Mouse (Mus musculus) lung, embryonic 16.5 days (tissue): Measurements from ENCODE around the gene Nkx2-4. TPM values are rescaled to one million over a fixed set of nuclear protein-coding genes. Genes with fewer than 3 reads are reported as not detected.

Experiments used
- ATAC-seq: fragments of 200-750 bp; cut with Nextera tagmentation; 2 replicates; pipeline ENCODE4 v1.8.0; 2017; ENCODE audit warnings: low read depth, mild to moderate bottlenecking, moderate library complexity
- H3K27ac ChIP-seq: fragments of 300-500 bp; sonication (generic); 2 replicates; pipeline ENCODE4 v1.5.1; 2014; ENCODE audit warnings: mild to moderate bottlenecking, control low read depth, low read length
- H3K27me3 ChIP-seq: fragments of 300-500 bp; sonication (generic); 2 replicates; pipeline ENCODE4 v1.6.1; 2014; ENCODE audit warnings: low read depth, low read length, mixed read lengths; ENCODE audit not compliant: control insufficient read depth, insufficient read depth
- H3K36me3 ChIP-seq: fragments of 300-500 bp; sonication (generic); 2 replicates; pipeline ENCODE4 v1.6.1; 2014; ENCODE audit warnings: low read length; ENCODE audit not compliant: control insufficient read depth, insufficient read depth
- H3K4me1 ChIP-seq: fragments of 300-500 bp; sonication (generic); replicated peaks from 2 replicates; pipeline ENCODE4 v1.6.1; 2014; ENCODE audit warnings: low read length, mixed read lengths; ENCODE audit not compliant: control insufficient read depth, insufficient read depth
- H3K4me2 ChIP-seq: fragments of 300-500 bp; sonication (generic); 2 replicates; pipeline ENCODE4 v1.6.1; 2014; ENCODE audit warnings: low read depth, low read length, control low read depth
- H3K4me3 ChIP-seq: fragments of 300-500 bp; sonication (generic); 2 replicates; pipeline ENCODE4 v1.5.1; 2014; ENCODE audit warnings: mild to moderate bottlenecking, low read length, control low read depth
- H3K9ac ChIP-seq: fragments of 300-500 bp; sonication (generic); 2 replicates; pipeline ENCODE4 v1.6.1; 2014; ENCODE audit warnings: low read length, control low read depth
- H3K9me3 ChIP-seq: fragments of 300-500 bp; sonication (generic); 2 replicates; pipeline ENCODE4 v1.6.1; 2016; ENCODE audit warnings: low read length; ENCODE audit not compliant: control insufficient read depth
- WGBS: fragments of 180-500 bp; shearing (Covaris S2); extraction: QIAGEN DNeasy Blood & Tissue Kit; methylation state at CpG from one replicate; pipeline ENCODE4 v1.1.7; 2014; 5-methylcytosine and 5-hydroxymethylcytosine counted together
- polyA plus RNA-seq: library from polyadenylated mRNA; unstranded; fragments of >200 nt; fragmentation: Nextera tagmentation; extraction: Ambion mirVana; gene quantifications from 2 replicates; pipeline ENCODE4 v1.2.1, GENCODE M21; 2015

Nkx2-4 gene
- polyA plus RNA-seq, 1 experiment from 2014 or later: not detected

GRCm38 (mm10) chr2:147074399-147074798, 10.8 kb downstream of the Nkx2-4 start:
- no peak overlapping the region for H3K4me3 ChIP-seq
- H3K36me3 ChIP-seq: peaks cover 9% of the 10 kb centered on the region; the same call in 1 of the 2 replicates
- no peaks in the 10 kb centered on the region for H3K4me1 ChIP-seq
- no peak overlapping the region for H3K4me2 ChIP-seq
- WGBS: 93% methylated on average over 4 of the region's 4 CpGs
- H3K9me3 ChIP-seq: no peaks in the 10 kb centered on the region
- H3K27me3 ChIP-seq: no peaks in the 10 kb centered on the region
- H3K27ac ChIP-seq: no peak overlapping the region
- no peak overlapping the region for H3K9ac ChIP-seq
- no peak for ATAC-seq

- ATAC-seq: no peak
Measured at GRCm38 (mm10) chr2:147073962-147074361, 11.3 kb downstream of the Nkx2-4 start.

GRCm38 (mm10) chr2:147070305-147070704, 14.9 kb downstream of the Nkx2-4 start:
- Histone ChIP-seq H3K27ac (no peak overlapping the region), H3K9ac (no peak overlapping the region), H3K27me3 (no peaks in the 10 kb centered on the region), H3K4me3 (no peak overlapping the region), H3K4me1 (no peaks in the 10 kb centered on the region), H3K9me3 (no peaks in the 10 kb centered on the region), H3K36me3 (peaks cover 8% of the 10 kb centered on the region; the same call in 1 of the 2 replicates), H3K4me2 (no peak overlapping the region)
- 95% methylated on average over 1 of the region's 1 CpGs for WGBS
- ATAC-seq: no peak

More at GRCm38 (mm10) chr2:147073962-147074361, 11.3 kb downstream of the Nkx2-4 start:
- H3K27me3 ChIP-seq: no peaks in the 10 kb centered on the region
- no peak overlapping the region for H3K4me2 ChIP-seq
- H3K36me3 ChIP-seq: peaks cover 12% of the 10 kb centered on the region; the same call in 1 of the 2 replicates
- H3K4me3 ChIP-seq: no peak overlapping the region
- no peak overlapping the region for H3K9ac ChIP-seq
- 80% methylated on average over 2 of the region's 2 CpGs for WGBS
- H3K9me3 ChIP-seq: no peaks in the 10 kb centered on the region
- H3K4me1 ChIP-seq: no peaks in the 10 kb centered on the region
- no peak overlapping the region for H3K27ac ChIP-seq

- H3K4me2 ChIP-seq: no peak overlapping the region
- H3K27me3 ChIP-seq: no peaks in the 10 kb centered on the region
- peaks cover 10% of the 10 kb centered on the region for H3K36me3 ChIP-seq
- H3K4me1 ChIP-seq: no peaks in the 10 kb centered on the region
- no peak overlapping the region for H3K27ac ChIP-seq
- no peak overlapping the region for H3K9ac ChIP-seq
- 81% methylated on average over 1 of the region's 1 CpGs for WGBS
- H3K4me3 ChIP-seq: no peak overlapping the region
- no peak for ATAC-seq
- H3K9me3 ChIP-seq: no peaks in the 10 kb centered on the region
Measured at GRCm38 (mm10) chr2:147069077-147069476, 16.2 kb downstream of the Nkx2-4 start.

- 94% methylated on average over 1 of the region's 1 CpGs for WGBS
- peaks cover 10% of the 10 kb centered on the region for H3K36me3 ChIP-seq
Measured at GRCm38 (mm10) chr2:147067480-147068246, 17.6 kb downstream of the Nkx2-4 start.

GRCm38 (mm10) chr2:147053229-147053892, 31.9 kb downstream of the Nkx2-4 start:
- H3K9ac ChIP-seq: no peak overlapping the region
- H3K36me3 ChIP-seq: peaks cover 24% of the 10 kb centered on the region
- ATAC-seq: no peak
- H3K27me3 ChIP-seq: no peaks in the 10 kb centered on the region
- no peaks in the 10 kb centered on the region for H3K9me3 ChIP-seq
- no peak overlapping the region for H3K4me2 ChIP-seq
- no peaks in the 10 kb centered on the region for H3K4me1 ChIP-seq
- WGBS: 82% methylated on average over 2 of the region's 2 CpGs
- no peak overlapping the region for H3K4me3 ChIP-seq
- H3K27ac ChIP-seq: no peak overlapping the region

More at GRCm38 (mm10) chr2:147067480-147068246, 17.6 kb downstream of the Nkx2-4 start:
- H3K9ac ChIP-seq: no peak overlapping the region
- no peaks in the 10 kb centered on the region for H3K27me3 ChIP-seq
- H3K9me3 ChIP-seq: no peaks in the 10 kb centered on the region
- H3K4me2 ChIP-seq: no peak overlapping the region
- no peaks in the 10 kb centered on the region for H3K4me1 ChIP-seq
- no peak overlapping the region for H3K27ac ChIP-seq
- H3K4me3 ChIP-seq: no peak overlapping the region
- ATAC-seq: no peak

GRCm38 (mm10) chr2:147047051-147047450, 38.2 kb downstream of the Nkx2-4 start:
- no peak overlapping the region for H3K9ac ChIP-seq
- H3K9me3 ChIP-seq: no peaks in the 10 kb centered on the region

GRCm38 (mm10) chr2:147035864-147036263, 49.4 kb downstream of the Nkx2-4 start:
- no peak for ATAC-seq
- H3K9ac ChIP-seq: no peak overlapping the region
- WGBS: 90% methylated on average over 2 of the region's 2 CpGs
- H3K9me3 ChIP-seq: no peaks in the 10 kb centered on the region
- no peak overlapping the region for H3K4me2 ChIP-seq
- no peak overlapping the region for H3K4me3 ChIP-seq
- no peak overlapping the region for H3K27ac ChIP-seq
- H3K4me1 ChIP-seq: no peaks in the 10 kb centered on the region
- no peaks in the 10 kb centered on the region for H3K27me3 ChIP-seq
- H3K36me3 ChIP-seq: peaks cover 26% of the 10 kb centered on the region

More at GRCm38 (mm10) chr2:147047051-147047450, 38.2 kb downstream of the Nkx2-4 start:
- Histone ChIP-seq H3K4me1 (no peaks in the 10 kb centered on the region), H3K36me3 (peaks cover 28% of the 10 kb centered on the region; the same call in 1 of the 2 replicates), H3K4me2 (no peak overlapping the region), H3K27me3 (no peaks in the 10 kb centered on the region), H3K27ac (no peak overlapping the region), H3K4me3 (no peak overlapping the region)
- ATAC-seq: no peak
- WGBS: 83% methylated on average over 3 of the region's 3 CpGs
